Mouse (Mus musculus): ENCODE results near the gene Igsf9.

DNA sequence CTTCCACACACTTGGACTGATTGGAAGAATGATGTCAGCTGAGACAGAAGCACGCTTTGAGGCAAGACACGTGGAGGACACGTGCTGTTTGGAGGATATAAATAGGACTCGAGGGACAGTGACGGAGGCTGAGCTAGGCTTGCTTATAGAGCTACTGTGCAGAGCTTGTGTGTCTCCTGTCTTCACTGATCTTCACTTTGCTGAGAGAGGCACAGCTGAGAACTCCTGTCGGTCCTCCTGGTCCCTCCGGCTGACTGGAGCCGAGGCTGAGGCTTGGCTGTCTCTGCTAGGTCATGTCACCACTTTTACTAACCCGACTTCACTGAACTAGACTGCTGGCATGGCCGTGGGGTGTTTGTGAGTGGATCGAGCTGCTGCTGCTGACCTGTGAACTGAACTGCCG, 42.1 kb downstream of the Igsf9 start:
- TF ChIP-seq TCF12 (IDR thresholded peaks at IDR 0.05; ENCODE audit: low read depth, low read length) (no peak), CTCF (conservative IDR thresholded peaks at IDR 0.05 in 1 of 2, IDR thresholded peaks at IDR 0.05 in 1 of 2; ENCODE audit: low read depth in 2 of 2, low read length in 2 of 2) (no peak), ETS1 (conservative IDR thresholded peaks at IDR 0.05; ENCODE audit: low read depth, low read length) (no peak), POLR2AphosphoS2 (IDR thresholded peaks at IDR 0.05; ENCODE audit: low read depth, low read length) (no peak), POLR2A (IDR thresholded peaks at IDR 0.05; ENCODE audit: low read depth, low read length) (no peak), USF2 (conservative IDR thresholded peaks at IDR 0.05; ENCODE audit: low read depth, low read length) (no peak), MXI1 (IDR thresholded peaks at IDR 0.05; ENCODE audit: low read depth, low read length) (no peak), CHD1 (IDR thresholded peaks at IDR 0.05; ENCODE audit: low read depth, low read length) (no peak), RCOR1 (conservative IDR thresholded peaks at IDR 0.05; ENCODE audit: low read depth, low read length) (no peak), EP300 (IDR thresholded peaks at IDR 0.05; ENCODE audit: low read length) (no peak), ZKSCAN1 (IDR thresholded peaks at IDR 0.05; ENCODE audit: borderline replicate concordance, low read depth, low read length) (no peak)

All from CH12.LX (cell line).